Mouse (Mus musculus) layer of hippocampus, postnatal 14 days (tissue): ENCODE data around the gene Chmp5. TPM values are rescaled to one million over a fixed set of nuclear protein-coding genes. Genes with fewer than 3 reads are reported as not detected.
"Not testable (repeated sequence)": the region's sequence is repeated elsewhere in the genome, so short reads cannot be mapped to it uniquely, and the experiment has no call there.

ENCODE experiments used
- DNase-seq, 2 experiments: peaks; one replicate each; pipeline ENCODE4 v3.0.0; 2021 to 2022; ENCODE audit warnings: low spot score in 2 of 2, mixed read lengths in 1 of 2
- long read RNA-seq, 2 experiments: library from polyadenylated mRNA; stranded (forward); transcript quantifications; one replicate each; pipeline ENCODE4 v2.0.0; 2021
- total RNA-seq, 2 experiments: library from RNA; stranded (reverse); gene quantifications; 2 replicates each; pipeline ENCODE4 v1.2.3; 2021

The Chmp5 gene
- total RNA-seq, result 10 to 100 TPM; 74.8 to 82.1 TPM
- long read RNA-seq, experiment 1, transcript Chmp5-201 (8 exons, 1,519 nt), result major isoform, 80 of 82 reads
- long read RNA-seq, experiment 1, partial matches to known transcripts, result 1 of 82 reads
- long read RNA-seq, experiment 1, other reads (novel, unspliced or antisense), result 1 of 82 reads
- long read RNA-seq, experiment 2, transcript Chmp5-201 (8 exons, 1,519 nt), result major isoform, 120 of 128 reads
- long read RNA-seq, experiment 2, partial matches to known transcripts, result 4 of 128 reads
- long read RNA-seq, experiment 2, other reads (novel, unspliced or antisense), result 4 of 128 reads

GRCm38 (mm10) chr4:40948160-40948708 is at the start of gene Chmp5, which contains the start of gene Bag1:
Chmp5 (plus strand) TSS chr4:40948407.
Bag1 (minus strand) TSS chr4:40948294.
- DNase-seq, result peak; percentile 97 to 99

GRCm38 (mm10) chr4:40898476-40899044 is 49.6 kb upstream of the Chmp5 start:
- no peak for DNase-seq

DNA sequence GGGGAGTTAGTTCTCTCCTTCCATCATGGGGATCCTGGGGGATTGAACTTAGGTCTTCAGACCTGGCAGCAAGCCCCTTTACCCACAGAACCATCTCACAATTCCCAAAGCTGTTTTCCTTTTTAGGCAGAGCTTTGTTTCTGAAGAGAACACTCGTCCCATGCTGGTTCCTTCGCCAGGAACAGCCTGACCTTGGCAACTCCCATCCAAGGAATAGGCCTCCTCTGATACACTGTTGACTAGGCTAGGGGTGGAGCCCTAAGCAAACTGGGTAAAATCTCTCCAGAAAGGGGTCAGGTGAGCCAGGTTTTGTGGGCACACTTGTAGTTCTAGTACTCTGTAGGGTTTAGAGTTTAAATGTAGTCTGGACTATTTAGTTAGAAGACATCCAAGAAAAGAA is 48.9 kb upstream of the Chmp5 start:
- DNase-seq, result no peak

- DNase-seq, result no peak
These were observed 48.1 kb upstream of the Chmp5 start for GRCm38 (mm10) chr4:40900071-40900470.

DNA sequence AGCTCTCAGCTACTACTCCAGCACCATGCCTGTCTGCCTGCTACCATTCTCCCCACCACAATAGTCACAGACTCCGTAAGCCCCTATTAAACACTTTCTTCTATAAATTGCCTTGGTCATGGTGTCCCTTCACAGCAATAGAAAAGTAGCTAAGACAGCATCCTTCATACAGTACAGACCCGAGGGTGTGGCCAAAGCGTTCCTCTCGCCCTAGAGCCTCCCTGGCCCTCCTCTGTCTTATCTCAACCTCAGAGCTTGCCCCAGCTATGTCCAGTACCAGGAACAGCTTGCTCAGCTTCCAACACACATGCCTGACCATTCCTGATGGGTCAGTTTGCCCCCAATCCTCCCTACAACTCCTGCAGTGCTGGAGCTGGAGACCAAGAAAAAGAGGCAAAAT is 47.6 kb upstream of the Chmp5 start:
- no peak for DNase-seq

DNA sequence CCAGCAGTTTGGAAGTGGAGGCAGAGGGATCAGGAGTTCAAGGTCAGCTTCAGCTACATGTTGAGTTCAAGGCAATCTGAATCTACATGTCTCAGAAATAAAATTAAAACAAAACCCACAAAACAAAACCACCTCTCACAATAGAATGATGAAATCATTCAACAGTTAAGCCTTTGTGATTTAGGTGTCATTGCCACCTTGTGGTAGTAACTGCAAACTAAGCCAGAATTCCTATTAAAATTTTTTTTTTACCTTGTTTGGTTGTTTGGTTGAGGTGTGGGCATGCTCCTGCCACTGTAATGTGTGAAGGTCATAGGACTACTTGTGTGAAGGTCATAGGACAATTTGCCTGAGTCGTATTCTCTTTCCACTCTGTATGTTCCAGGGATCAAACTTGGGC is 41.9 kb upstream of the Chmp5 start:
- peak in 1 of 2 experiments; percentile 40 for DNase-seq

DNA sequence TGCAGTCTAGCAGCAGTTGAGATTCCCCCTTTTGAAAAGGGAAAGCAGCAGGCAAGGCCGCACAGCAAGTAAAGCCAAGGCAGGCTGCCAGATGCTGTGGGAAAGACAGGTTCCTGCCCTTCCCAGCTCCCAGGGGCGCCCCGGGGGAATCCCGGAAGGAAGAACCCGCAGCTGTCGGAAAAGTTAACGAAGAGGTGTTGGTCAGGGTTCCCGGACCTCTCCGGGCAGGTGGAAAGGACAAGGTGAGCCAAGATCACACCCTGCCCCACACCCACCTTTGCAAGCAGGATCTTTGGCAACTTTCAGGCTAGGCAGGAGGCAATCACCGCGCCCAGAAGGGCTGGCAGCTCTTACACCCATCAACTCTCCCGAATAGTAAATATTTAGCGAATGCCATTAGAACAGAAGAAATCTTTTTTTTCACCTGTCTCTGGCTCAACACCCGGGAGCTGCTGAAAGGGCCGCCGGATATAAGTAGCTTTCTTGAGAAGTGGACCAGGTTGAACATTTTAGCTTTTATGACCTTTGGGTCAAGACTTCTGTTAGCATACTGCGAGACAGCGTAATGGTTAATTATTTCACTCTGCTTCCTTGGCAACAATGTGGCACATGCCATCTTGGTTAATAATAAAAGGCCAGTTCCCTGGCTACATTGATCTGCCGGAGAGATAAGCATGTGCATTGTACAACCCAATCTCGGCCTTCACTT is 39.8 kb upstream of the Chmp5 start:
- DNase-seq, result peak in 1 of 2 experiments; percentile 24

- DNase-seq, result no peak
These were observed 33.8 kb upstream of the Chmp5 start for GRCm38 (mm10) chr4:40914287-40914867.

- no peak for DNase-seq
These were observed 32.3 kb upstream of the Chmp5 start for GRCm38 (mm10) chr4:40915947-40916346.

DNA sequence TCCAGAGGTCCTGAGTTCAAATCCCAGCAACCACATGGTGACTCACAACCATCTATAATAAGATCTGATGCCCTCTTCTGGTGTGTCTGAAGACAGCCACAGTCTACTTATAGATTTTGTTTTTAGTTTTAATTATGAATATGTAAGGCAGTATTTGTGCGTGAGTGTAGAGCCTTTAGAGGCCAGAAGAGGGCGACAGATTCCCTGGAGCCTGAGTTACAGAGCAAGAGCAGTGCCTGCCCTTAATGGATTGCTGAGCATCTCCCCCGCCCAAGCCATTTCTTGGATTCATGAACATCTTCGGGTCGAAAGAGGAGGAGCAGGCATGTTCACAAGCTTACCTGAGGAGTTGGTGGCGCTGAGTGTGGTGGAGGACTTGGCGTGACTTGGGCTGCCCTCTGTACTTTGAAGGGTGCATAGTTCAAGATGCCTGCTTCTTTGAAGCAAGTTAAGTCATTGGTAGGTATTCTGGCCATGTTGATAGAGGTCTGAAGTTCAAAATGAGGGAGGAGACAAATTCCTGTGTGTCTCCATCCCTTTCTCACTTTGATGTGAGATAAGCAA is 31.5 kb upstream of the Chmp5 start:
- no peak for DNase-seq

GRCm38 (mm10) chr4:40919785-40920184 is 28.4 kb upstream of the Chmp5 start, which contains the start of gene Spink4:
Spink4 (plus strand) TSS chr4:40920052.
- DNase-seq, result no peak

GRCm38 (mm10) chr4:40920576-40920975 is 27.6 kb upstream of the Chmp5 start:
- no peak for DNase-seq

- DNase-seq, result no peak
These were observed 26.9 kb upstream of the Chmp5 start for GRCm38 (mm10) chr4:40921288-40921687.

GRCm38 (mm10) chr4:40923087-40923651 is 25.0 kb upstream of the Chmp5 start:
- DNase-seq, result no peak

GRCm38 (mm10) chr4:40925568-40925967 is 22.6 kb upstream of the Chmp5 start:
- no peak for DNase-seq

- DNase-seq, result no peak
These were observed 19.2 kb upstream of the Chmp5 start for GRCm38 (mm10) chr4:40929046-40929445.

DNA sequence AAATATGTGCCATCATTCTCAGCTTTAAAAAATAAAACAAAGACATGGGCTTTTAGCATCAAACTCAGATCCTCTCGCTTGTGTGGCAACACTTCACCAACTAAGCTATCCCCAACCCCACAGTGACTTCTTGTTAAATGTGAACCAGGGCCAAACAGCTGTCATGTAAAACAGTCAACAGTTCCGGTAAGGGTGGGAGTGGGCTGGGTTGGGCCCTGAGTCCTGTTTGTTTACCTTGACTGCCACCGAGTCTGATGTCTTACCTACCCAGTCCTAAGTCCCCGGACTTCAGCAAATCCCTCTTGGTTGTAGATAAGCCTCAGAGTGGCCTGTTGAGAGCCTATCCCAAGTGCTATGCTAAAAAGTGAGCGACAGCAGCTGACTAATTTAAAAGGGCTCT is 14.5 kb upstream of the Chmp5 start:
- DNase-seq, result no peak

DNA sequence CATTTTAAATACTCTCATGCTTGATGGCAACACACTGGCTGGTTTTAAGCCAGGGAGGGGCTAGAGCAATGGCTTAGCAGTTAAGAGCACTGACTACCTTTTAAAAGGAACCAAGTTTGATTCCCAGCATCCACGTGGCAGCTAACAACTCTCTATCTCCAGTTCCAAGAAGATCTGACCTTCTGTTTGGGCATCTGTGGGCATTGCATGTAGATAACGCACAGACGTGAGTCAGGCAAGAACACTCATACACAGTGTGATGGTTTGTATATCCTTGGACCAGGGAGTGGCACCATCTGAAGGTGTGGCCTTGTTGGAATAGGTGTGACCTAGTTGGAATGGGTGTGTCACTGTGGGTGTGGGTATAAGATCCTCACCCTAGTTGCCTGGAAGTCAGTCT is 13.8 kb upstream of the Chmp5 start:
- not testable (repeated sequence) for DNase-seq

DNA sequence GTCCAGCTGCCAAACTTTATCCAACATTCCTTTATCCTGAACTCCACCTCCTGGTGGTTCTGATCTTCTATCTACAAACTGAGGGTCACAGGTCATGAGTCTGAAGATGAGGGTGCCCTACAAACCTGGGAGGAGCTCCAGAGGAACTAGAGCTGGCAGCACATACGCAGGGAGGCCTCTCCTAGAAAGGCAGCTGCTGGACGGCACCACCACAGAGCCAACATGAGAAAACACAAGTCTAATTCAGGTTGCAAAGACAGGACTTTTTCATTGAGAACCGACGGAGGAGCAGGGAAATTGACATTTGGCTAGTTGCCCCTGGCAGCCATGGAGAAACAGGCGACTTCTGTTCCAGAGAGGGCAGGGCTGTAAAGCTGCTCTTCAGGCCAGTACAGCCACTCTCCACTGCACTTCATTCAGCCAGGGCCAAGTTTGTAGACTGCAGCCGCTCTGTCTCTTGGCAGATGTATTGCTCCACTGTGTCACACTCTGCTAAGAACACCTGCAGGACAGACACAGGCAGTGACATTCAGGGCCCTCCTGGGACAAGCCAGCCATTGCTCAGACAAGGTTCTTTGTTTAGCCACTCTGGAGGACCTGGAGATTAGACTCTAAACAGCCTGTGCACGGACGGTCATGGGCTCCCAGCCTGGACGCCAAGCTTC is 11.9 kb upstream of the Chmp5 start:
- DNase-seq, result peak; percentile 61 to 80

GRCm38 (mm10) chr4:40938793-40939192 is 9.4 kb upstream of the Chmp5 start:
- DNase-seq, result no peak
